Mouse (Mus musculus) left cerebral cortex, adult 18-20 months (tissue): Measurements from ENCODE around the gene Zbtb43. TPM values are rescaled to one million over a fixed set of nuclear protein-coding genes. Genes with fewer than 3 reads are reported as not detected.

ENCODE experiments used
- DNase-seq, 2 experiments: peaks; one replicate each; pipeline ENCODE4 v3.0.0; 2021 to 2022; ENCODE audit warnings: low spot score in 2 of 2, mixed read lengths in 1 of 2
- total RNA-seq, 2 experiments: library from RNA; stranded (reverse); gene quantifications; 2 replicates each; pipeline ENCODE4 v1.2.3; 2021

Zbtb43 gene
- total RNA-seq, 2 experiments from 2014 or later, result 28.6 to 29.3 TPM

DNA sequence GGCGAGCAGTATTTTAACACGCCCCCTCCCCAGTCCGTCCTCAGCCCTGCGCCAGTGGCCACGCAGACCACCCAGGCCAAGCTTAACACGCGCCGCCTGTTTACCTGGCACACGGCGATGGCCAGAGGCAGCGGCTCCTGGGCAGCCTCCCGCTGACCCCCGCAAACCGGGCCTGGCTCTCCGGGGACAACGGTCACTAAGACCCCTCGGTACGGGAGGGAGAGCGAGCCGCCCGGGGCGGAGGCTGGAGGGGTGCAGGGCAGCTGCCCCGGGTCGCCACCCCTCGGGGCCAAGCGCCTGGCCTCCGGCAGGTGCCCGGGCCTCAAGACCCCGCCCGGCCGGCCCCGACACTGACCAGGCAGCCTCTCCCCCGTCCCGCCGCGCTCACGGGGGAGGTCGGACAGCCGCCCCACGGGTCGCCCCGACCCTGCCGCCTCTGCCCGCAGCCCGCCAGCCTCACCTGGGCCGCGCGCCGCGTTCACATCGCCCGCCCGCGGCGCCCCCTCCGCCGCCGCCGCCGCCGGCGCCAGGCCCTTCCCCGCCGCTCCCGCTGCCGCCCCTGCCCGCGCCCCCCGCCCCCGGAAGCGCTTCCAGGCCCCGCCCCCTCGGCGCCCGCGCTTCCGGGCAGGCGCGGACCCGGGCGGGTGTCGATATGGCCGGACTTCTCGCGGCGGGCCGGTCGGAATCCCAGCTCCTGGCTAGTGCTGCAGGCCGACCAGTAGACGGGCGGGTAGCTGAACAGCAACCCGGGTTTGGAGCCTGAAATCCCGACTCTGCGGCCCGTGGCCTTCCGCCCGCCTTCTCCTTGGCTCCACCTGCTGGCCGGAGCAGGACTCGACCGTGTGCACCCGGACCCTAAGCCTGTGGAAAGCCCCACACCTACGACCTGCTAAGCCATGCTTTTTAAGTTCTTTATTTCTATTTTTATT is 37.3 kb downstream of the Zbtb43 start, which contains the start of gene Zbtb34:
TSS of gene Zbtb34 (minus strand) at position 554 of the 929 bp plus-strand sequence.
- DNase-seq, result peak; percentile 57 to 58

DNA sequence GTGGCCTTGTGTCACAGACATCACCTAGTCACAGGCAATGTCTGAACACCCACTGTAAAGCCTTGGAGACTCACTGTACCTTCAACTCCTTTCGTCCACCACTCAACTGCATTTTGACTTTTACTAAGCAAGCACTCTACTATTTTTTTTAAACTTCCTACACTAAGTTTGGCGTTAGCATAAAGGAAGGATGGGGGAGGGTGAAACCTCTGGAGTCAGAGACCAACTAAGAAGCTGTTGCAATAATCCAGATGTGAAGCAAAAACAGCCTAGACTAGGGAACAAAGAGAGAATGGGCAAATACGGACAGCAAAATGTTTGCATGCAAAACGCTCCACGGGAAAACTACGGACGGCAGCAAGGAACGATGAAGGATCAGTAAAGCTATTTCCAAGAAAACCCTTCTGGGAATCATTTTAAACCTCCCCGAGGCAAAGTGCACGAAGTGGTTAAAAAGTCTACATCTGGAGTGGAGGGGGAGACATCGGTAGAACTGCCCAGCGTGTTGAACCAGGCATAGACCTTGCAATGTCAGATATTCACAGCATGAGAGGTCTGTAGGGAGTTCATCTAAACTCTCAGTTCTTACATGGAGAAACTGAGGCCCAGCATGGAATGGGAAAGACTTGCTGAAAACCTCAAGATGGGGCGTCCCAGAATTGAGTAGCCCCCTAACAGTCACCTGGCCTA is 38.1 kb downstream of the Zbtb43 start:
- no peak for DNase-seq

DNA sequence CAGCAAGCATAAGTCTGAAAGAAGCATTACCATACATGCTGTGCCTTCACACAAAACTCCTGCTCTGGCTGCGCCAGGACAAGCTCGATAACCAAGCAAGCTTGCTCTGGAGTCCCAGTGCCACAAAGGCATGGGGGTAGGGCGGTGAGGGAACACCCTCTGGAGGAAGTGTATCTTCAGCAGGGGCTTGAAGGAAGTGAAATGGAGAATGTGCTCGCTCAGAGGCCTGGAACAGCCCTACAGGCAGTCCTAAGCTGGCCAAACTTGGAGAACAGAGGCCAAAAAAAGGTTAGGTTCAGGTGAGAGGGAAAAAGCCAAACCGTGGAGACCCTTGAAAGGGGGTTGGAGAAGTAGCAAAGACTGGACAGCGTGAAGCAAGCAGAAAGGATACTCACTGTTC is 39.0 kb downstream of the Zbtb43 start:
- no peak for DNase-seq

DNA sequence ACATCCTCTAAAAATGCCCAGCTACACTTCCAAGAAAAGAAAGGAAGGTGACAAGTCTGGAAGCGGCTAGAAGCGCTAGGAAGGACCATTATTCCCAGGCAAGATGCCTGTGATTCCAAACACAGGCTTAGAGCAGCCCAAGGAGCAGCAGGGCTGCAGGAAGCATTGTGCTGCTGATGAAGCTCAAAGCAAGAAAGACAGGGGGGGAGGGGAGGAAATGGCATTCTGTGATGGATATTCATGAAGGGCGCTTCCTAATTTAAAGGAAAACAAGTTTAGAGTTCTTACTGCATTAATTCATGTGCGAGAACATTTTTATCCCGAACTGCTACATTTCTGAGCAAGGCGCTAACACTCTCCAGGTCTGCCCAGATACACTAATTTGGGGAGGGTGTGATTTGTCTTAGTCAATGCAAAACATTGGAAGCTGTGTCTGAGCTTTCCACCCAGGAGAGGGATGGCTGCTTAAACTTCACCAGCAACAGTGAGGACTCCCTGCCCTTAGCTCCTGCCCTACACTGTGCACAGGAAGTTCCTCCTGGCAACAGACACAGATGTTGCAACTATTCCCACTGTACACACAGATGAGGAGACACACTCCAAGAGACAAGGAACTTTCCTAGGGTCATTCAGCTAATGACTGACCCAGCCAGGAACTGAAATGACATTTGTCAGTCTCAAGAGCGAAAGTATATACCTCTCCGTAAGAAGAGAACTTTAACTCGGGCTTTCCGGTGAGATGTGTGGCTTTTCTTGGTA is 41.5 kb downstream of the Zbtb43 start:
- no peak for DNase-seq

DNA sequence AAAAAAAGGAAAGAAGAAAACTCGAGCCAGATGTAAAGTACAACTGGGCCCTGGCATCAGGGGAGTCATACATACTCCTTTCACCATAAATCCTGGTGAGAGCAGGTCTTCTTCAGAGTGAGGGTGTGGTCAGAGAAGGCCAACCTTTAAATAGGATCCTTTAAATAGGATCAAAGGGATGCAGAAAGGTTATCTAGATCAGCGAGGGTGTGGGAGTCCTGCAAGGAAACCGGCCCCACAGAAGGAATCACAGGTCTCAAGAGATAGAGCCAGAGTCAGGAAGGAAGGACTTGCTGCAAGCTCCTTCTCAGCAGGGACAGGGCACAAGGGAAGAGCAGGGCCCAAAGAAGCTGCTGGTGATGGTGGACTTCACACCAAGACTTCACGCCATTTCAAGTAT is 50.9 kb downstream of the Zbtb43 start:
- no peak for DNase-seq

DNA sequence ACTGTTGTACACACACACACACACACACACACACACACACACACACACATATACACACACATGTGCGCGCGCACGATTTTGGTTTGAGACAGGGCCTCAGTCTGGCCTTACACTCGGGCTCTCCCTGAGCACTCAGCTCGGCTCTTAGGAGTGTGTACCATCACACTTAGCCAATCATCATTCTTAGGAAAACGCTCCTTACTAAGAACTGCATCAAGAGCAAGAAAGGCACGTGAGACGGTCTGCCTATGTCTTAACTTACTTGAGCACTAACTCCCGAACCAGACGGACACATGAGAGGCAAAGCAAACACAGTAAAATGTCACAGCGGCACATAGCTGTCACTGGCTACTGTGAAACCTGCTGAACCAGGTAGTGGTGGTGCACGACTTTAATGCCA is 54.3 kb downstream of the Zbtb43 start:
- no peak for DNase-seq

DNA sequence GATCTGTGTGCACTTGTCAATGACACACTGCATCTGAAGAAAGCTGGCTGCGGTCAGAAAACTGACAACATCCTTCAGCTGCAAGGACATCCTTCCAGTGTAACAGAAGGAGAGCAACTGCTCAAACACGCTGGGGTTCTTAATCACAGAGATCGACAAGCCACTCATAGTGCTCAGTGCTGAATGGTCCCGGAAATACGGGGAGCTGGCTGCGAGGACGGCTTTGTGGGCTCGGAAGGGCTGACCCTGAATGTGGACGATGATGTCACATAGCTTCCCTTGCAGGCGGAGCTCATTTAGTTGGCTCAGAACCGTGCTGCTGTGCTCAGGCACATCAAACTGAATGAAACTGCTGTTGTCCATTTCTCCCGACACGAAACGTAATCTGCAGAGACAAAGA is 56.2 kb downstream of the Zbtb43 start:
- DNase-seq, result no peak

DNA sequence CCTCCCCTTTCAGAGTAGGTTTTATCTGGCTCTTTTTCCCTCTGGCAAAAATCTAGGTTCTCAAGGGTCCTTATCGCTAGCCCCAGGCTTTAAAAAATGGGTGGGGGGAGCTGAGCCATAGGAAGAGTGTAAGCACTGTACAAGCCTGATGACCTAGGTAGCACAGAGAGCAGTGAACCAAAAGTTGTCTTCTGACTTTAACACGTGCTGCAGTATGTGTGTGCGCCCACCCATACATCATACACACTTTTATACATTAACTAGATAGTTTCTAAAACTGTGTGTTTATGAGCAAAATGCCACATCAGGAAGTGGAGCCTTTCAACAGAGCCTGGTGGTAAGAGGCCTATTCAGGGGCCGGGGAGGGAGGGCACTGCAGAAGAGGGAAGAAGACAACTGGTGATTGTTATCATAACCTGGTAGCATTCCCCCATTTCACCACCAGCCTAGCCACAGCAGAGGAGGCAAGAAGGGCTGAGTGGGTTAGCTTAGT is 64.8 kb downstream of the Zbtb43 start:
- DNase-seq, result no peak

DNA sequence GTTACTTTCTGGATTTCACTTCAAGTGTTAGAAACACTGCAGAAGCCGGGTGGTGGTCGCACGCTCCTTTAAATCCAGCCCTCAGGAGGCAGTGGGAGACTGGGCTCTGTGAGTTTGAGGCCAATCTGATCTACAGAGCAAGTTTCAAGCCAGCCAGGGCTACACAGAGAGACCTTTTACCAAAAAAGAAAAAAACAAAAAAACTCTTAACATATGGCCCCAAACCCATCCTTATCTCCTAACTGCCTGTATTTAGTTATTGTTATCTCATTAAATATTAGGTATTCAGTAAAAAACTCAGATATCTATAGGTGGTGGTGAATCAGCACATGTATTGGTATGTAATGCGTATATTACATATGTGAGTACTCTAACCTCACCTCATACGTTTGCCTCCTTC is 65.7 kb downstream of the Zbtb43 start:
- no peak for DNase-seq

DNA sequence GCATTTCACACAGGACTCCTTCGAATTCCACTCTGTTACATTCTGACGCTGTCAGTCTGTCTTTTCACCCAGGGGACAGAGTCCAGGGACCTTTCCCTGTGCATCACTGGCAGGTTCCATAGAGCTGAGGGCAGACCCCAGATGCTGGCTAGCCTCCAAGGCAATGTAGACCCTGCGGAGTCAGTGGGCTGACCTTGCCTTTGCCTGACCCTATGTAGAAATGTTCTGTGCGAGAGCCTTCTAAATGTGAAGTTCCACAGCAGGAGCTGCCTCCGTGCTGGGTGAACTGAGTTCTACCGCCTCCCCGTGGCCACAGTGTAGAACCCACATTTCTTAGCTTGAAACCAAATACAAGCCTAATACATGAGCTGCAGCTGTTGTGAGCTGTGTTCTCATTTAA is 66.1 kb downstream of the Zbtb43 start:
- peak; percentile 82 to 83 for DNase-seq

DNA sequence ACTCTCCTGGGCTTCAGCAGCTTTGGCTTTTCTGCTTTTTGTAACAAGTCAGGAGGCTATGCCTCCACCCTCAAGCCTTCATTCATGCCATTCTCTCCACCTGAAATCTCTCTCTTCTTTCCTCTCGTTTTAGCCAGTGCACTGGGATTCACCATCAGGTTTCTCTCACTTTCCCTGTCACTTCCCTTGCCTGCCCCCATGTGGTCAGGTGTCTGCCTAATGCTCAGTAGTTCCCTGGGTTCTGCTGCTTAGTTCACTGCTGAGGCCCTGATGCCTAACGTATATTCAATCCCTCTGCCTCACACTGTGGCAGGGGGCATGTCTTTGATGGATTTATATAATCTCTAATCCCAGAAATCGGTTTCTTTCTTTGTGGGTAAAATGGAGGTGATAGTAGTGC is 67.1 kb downstream of the Zbtb43 start:
- peak; percentile 54 to 57 for DNase-seq

DNA sequence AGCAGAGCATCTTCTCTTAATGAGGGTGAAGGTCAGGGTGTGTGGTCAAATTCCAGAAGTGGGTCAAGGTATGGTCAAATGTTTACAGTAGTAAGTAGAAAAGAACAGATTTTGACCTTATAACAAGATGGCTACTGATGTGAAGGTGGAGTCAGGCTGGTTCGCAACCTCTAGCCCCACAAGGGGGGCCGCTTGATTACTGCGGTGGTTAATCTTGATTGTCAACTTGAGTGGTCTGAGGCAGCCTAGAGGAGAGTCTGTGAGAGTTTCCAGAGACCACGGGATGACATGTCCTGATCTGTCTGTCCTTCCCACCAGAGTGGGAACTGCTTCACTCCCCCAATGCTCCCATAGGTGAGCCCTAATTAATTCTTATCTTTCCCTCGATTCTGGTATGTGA is 67.8 kb downstream of the Zbtb43 start:
- no peak for DNase-seq

Other genes starting within 250 kb of the Zbtb43 start
- gene Ralgps1, start 97.1 kb downstream of the Zbtb43 start, total RNA-seq, result 10 to 100 TPM; 63.7 to 63.9 TPM
- 10 to 100 TPM; 18.7 to 21.9 TPM for gene Zbtb34, start 37.2 kb downstream of the Zbtb43 start, total RNA-seq
- under 1 TPM; 0.14 to 0.60 TPM for gene Lmx1b, start 172.0 kb upstream of the Zbtb43 start, total RNA-seq